Mouse (Mus musculus) thymus, adult 18-20 months (tissue): ENCODE data around the gene Wars.

Experiments used
- DNase-seq, 2 experiments: peaks; one replicate each; pipeline ENCODE4 v3.0.0; 2022; ENCODE audit warnings: mixed read lengths in 2 of 2

The Wars gene

GRCm38 (mm10) chr12:108893715-108894431, at the start of gene Wars:
Gene Wars (minus strand): TSS chr12:108894174.
- peak; percentile 87 to 92 for DNase-seq

GRCm38 (mm10) chr12:108942203-108942923, 48.4 kb upstream of the Wars start:
- DNase-seq = no peak

DNA sequence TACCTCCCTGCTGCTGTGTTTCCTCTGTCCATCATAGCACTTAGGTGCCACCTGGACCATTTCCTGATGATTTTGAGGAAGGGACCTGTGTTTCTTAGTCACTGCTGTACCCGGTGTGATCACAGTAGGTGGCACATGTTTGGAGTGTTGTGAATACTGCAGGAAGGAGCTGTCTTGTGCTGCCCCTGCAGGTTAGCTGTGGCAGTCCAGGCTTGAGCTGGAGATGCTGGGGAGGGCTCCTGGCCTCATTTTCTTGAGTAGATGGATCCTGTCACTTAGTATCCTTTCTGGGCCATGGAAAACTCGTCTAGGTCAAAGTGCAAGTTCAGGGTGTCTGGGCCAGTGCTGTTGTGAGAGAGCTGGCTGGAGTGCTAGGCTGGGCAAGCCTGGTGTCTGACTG, 47.3 kb upstream of the Wars start:
- no peak for DNase-seq

DNA sequence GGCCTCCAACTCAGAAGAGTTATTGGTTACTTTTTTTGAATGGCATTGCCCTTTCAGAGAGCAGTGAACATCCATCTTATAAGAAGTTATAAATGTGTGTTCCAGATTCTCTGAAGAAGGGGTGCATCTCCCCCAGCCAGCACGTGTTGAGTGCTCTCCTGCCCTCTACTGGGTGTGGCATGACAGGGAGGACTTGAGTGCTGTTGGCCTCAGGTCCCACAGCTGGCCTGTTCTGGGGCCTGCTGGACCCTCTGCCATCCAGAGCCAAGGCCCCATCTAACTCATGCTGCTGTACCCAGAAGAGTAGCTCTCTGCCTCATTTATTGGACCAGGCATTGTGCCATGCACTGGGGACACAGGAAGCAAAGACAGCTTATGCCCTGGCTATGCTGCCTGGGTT, 46.3 kb upstream of the Wars start:
- DNase-seq = no peak

GRCm38 (mm10) chr12:108939317-108939716, 45.3 kb upstream of the Wars start:
- DNase-seq = no peak

- DNase-seq = no peak
Observed at GRCm38 (mm10) chr12:108938844-108939243, 44.9 kb upstream of the Wars start.

DNA sequence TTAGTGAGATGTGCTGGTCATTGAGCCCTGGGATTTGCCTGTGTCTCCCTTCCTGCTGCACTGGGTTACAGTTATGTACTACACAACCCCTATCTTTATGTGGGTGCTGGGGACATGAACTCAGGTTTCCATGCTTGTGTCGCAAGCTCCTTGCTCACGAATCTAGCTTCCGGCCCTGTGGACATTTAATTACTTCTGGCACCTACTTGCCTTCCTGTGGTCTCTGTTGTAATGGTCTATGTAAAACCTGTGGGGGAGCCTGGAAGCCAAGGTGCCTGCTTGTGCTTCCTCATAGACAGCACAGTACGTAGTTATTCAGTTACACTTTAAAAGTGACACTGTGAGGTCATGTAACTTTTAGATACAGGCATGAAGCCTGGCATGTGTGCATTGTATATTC, 43.5 kb upstream of the Wars start:
- no peak for DNase-seq

DNA sequence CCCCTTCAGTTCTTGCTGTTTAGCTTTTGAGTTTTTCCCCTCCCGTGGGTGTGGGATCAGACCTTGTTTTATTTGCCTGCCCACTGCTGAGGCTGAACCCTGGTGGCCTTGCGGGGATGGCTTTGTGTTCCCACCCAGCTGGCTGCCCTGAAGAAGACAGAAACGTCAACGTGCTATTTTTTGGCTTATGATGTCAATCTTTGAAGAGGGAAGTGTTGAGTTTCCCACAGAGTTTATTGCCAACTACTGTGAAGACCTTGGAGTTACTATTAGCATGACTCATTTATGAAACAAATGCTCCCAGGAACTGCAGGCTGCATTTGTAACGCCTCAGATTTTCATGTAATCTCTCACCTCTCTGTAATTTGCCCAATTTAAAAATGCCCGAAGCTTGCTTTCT, 42.9 kb upstream of the Wars start:
- no peak for DNase-seq

DNA sequence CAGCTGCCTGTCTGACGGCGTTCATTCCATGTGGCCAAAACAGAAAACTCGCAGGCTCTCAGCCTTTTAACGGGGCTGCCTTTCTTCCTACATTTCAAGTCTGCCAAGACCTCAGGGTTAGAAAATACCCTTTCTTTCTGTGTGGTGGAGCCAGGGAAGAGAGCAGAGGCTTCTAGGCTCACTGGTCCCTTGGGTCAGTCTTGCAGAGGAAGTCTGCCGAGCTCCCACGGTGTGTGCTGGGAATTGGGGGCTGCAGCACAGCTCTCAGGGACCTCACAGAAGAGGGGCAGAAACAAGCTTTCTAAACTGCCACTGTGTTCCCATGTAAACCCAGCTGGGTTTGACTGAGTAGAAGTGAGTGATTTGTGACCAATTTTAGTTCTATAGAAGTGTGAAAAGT, 40.3 kb upstream of the Wars start:
- no peak for DNase-seq

- no peak for DNase-seq
Observed at GRCm38 (mm10) chr12:108932113-108932512, 38.1 kb upstream of the Wars start.

DNA sequence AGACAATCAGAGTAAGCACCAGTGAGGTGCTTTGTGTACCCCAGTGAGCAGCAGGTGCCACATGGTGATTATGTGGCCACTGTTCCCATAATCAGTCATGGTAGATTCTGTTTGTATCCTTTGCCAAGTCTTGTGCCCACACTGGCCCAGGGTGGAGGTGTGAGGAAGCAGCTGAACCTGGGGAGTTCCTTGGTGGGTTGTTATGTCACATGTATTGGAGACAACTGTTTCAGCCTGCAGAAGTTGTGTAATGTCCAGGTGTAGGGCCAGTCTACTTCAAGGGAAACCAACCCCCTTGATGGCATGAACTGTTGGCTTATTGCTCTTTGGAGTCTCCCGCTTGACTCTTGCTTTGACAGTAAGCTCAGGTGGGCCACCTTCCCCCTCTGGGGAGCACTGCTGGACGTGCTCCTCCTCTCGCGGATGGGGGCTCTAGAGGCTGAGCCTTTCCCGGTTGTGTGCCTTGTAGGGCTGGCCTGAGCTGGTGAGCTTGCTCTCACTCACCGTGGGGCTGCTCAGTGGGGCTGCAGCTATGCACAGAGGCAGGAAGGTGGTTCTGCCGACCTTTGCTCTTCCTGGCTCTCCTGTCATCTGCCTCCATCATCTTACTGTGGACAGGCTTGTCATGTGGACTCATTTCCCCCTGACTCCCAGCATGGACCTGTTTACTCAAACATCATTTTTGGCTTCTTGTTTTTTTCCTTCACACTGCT, 37.5 kb upstream of the Wars start:
- DNase-seq = no peak

DNA sequence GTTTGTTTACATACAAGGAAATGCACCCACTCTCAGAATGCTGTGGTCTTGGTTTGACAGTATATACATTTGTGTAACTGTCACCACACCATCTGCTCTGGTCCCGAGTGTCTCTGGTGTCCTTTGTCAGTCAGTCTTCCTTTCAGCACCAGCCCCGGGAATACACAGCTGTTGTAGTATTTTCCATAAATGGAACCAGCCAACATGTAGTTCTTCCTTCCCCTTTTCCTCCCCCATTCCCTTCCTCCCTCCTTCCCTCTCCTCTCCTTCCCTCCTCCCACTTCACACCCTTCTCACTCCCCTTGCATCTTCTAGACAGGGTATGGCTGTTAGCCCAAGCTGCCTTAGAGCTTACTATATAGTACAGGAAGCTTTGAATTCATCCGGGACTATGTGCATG, 35.5 kb upstream of the Wars start:
- DNase-seq = no peak

DNA sequence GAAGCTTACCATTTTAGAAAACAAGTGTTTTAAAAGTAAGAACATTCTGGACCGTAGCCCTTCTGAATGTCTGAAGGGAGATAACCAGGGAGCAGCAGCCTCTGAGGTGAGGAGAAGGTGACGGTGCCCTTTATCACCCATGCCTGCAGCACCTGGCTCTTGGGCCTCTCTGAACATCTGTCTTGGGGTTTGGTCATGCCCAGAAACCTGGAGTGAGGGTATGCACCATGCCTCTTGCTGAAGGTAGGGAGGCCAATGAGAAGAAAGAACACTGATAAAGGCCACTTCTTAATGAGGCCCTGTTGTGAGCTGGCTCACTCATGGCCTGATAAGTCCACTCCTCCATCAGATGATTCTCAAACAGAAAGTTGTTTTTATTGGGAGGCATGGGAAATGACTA, 34.3 kb upstream of the Wars start:
- DNase-seq = no peak

DNA sequence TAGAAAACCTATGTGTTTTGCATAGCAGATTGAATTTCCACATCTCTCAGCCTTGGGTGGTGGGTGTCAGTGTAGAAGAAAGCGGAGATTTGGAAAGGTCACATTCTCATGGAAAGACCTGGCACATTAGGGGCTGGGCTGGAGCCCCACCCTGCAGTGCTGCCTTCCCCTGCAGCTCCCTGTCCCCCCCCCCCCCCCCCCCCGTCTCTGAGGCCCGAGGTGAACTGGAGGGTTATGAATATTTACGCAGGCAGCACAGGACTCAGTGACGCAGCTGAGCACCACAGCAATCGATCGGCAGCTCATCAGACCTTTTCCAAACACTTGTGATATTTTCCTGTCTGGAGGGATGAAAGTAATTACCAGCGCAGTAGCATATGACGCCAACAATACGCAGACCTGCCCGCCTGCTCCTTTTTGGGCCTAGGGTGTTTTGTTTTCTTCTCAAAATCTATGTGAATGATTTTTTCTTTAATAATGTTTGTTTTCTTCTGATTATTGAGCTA, 32.7 kb upstream of the Wars start:
- no peak for DNase-seq

GRCm38 (mm10) chr12:108918753-108919152, 24.8 kb upstream of the Wars start:
- DNase-seq = no peak

DNA sequence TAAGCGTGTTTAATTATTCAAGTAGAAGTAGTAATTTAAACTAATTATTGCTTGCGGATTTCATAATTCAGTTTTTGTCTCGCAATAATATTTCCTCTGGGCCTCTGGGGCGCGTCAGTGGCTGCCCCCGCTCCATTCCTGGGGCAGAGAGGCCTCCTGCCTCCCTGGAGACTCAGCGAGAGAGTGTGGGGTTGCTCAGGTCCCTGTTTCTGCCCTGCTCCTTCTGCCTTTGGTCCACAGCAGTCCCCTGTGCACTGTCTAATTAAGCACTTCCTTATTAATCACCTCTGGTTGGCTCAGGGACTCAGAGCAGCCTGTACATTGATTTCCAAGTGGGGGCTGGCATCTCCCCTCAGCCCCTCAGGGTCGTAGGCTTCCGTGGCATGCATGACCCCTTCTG, 23.5 kb upstream of the Wars start:
- no peak for DNase-seq

- DNase-seq = no peak
Observed at GRCm38 (mm10) chr12:108916447-108917042, 22.6 kb upstream of the Wars start.

DNA sequence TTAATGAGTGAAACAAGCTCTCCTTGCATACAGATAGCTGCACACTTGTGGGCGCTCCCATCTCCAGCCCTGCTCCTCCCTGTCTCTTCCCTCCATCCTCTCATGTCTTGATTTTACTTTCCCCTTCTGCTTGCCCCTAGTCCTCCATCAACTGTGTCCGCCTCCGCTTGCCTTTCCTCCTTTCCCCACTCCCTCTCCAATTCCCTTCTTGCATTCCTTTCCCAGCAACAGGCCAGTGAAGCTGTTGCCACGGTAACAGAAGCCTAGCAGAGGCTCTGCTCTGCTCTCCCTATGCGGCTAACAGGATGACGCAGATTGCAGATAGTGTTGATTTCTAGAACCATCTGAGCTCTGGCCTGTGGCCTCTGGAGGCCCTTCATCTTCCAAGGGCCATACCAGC, 21.9 kb upstream of the Wars start:
- DNase-seq = no peak

GRCm38 (mm10) chr12:108914709-108915340, 20.9 kb upstream of the Wars start:
- DNase-seq = no peak

DNA sequence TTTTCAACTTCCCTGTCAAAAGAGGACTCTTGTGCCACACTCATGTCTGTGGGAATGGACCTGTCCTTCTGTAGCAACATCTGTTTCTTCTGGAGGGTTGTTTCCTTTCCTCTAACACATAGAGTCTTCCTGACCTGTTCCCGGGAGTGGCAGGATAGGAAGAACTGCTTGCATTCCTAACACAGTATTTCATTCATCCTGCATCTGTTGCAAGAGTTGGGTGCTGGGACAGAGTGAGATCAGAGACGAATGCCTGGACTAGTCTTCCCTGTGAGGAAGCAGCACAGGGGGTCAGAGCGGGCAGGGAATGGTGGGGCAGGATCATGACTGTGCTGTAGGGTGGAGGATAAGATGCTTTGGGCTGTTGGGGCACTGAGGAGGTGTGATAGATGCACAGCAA, 20.2 kb upstream of the Wars start:
- no peak for DNase-seq

- no peak for DNase-seq
Observed at GRCm38 (mm10) chr12:108912442-108912841, 18.5 kb upstream of the Wars start.

- DNase-seq = no peak
Observed at GRCm38 (mm10) chr12:108909846-108910433, 16.0 kb upstream of the Wars start.
